Mouse (Mus musculus) MEL (cell line): ENCODE results near the gene Cadm4. TPM values are rescaled to one million over a fixed set of nuclear protein-coding genes. Genes with fewer than 3 reads are reported as not detected.

Source experiments
- DNase-seq: peaks from one replicate; pipeline ENCODE4 v3.0.0; 2011; ENCODE audit warnings: low read depth, low spot score
- H3K27ac ChIP-seq: 2 replicates; pipeline ENCODE4 v1.5.1; 2012; ENCODE audit warnings: low read depth, mild to moderate bottlenecking, control low read depth, low read length, moderate library complexity; ENCODE audit not compliant: control insufficient read depth
- H3K27me3 ChIP-seq, 2 experiments: fragments of 150-350 bp in 1 of 2; sonication (generic) in 1 of 2; 2 replicates each; pipeline ENCODE4 v1.6.1; 2012; ENCODE audit warnings: low read length in 2 of 2, mild to moderate bottlenecking in 2 of 2, improper control_type of control experiment in 1 of 2, moderate library complexity in 1 of 2; ENCODE audit not compliant: insufficient read depth in 2 of 2, control insufficient read depth in 1 of 2
- H3K36me3 ChIP-seq, 2 experiments: 2 replicates each; pipeline ENCODE4 v1.6.1; 2012 to 2014; ENCODE audit warnings: low read length in 2 of 2, improper control_type of control experiment in 1 of 2, inconsistent platforms in 1 of 2, mild to moderate bottlenecking in 1 of 2; ENCODE audit not compliant: insufficient read depth in 2 of 2, control insufficient read depth in 1 of 2
- H3K4me1 ChIP-seq, 2 experiments: fragments of 150-350 bp in 1 of 2; sonication (generic) in 1 of 2; 2 replicates each; pipeline ENCODE4 v1.6.1; 2012; ENCODE audit warnings: low read length in 2 of 2, improper control_type of control experiment in 1 of 2, mild to moderate bottlenecking in 1 of 2; ENCODE audit not compliant: insufficient read depth in 2 of 2, control insufficient read depth in 1 of 2
- H3K4me3 ChIP-seq, 2 experiments: fragments of 150-350 bp in 1 of 2; sonication (generic) in 1 of 2; 2 replicates each; pipeline ENCODE4 v1.5.1; 2012; ENCODE audit warnings: low read depth in 2 of 2, low read length in 2 of 2, mild to moderate bottlenecking in 2 of 2, moderate library complexity in 2 of 2, control low read depth in 1 of 2, improper control_type of control experiment in 1 of 2; ENCODE audit not compliant: control insufficient read depth in 1 of 2, insufficient read depth in 1 of 2
- H3K79me2 ChIP-seq: 2 replicates; pipeline ENCODE4 v1.6.1; 2012; ENCODE audit warnings: mild to moderate bottlenecking, low read length, moderate library complexity; ENCODE audit not compliant: control insufficient read depth, poor library complexity, insufficient read depth
- H3K9ac ChIP-seq: 2 replicates; pipeline ENCODE4 v1.6.1; 2012; ENCODE audit warnings: low read depth, mild to moderate bottlenecking, control low read depth, low read length, moderate library complexity; ENCODE audit not compliant: control insufficient read depth, poor library complexity, severe bottlenecking
- H3K9me3 ChIP-seq: fragments of 150-350 bp; sonication (generic); replicated peaks from 2 replicates; pipeline ENCODE4 v1.6.1; 2012; ENCODE audit warnings: mild to moderate bottlenecking, low read length, improper control_type of control experiment, moderate library complexity; ENCODE audit not compliant: insufficient read depth
- BHLHE40 ChIP-seq: IDR thresholded peaks from 2 replicates; pipeline ENCODE4 v1.6.1; 2012; ENCODE audit warnings: low read depth, mild to moderate bottlenecking, inconsistent platforms, low read length, improper control_type of control experiment, borderline replicate concordance
- CHD1 ChIP-seq: IDR thresholded peaks from 2 replicates; pipeline ENCODE4 v1.6.1; 2012; ENCODE audit warnings: low read depth, mild to moderate bottlenecking, inconsistent platforms, low read length, improper control_type of control experiment
- CHD2 ChIP-seq: IDR thresholded peaks from 2 replicates; pipeline ENCODE4 v1.6.1; 2011; ENCODE audit warnings: low read length, improper control_type of control experiment
- CTCF ChIP-seq, 3 experiments: IDR thresholded peaks in 2 of 3; conservative IDR thresholded peaks in 1 of 3; 2 replicates each; pipeline ENCODE4 v1.5.1; 2011 to 2012; ENCODE audit warnings: low read length in 3 of 3, low read depth in 2 of 3, mild to moderate bottlenecking in 2 of 3, improper control_type of control experiment in 1 of 3, inconsistent platforms in 1 of 3, mixed read lengths in 1 of 3, moderate library complexity in 1 of 3; ENCODE audit not compliant: control insufficient read depth in 1 of 3, insufficient read depth in 1 of 3, poor library complexity in 1 of 3, severe bottlenecking in 1 of 3
- E2F4 ChIP-seq: IDR thresholded peaks from 2 replicates; pipeline ENCODE4 v1.6.1; 2011; ENCODE audit warnings: low read depth, low read length, improper control_type of control experiment, borderline replicate concordance
- ELF1 ChIP-seq: IDR thresholded peaks from 2 replicates; pipeline ENCODE4 v1.6.1; 2014; ENCODE audit warnings: low read depth, mild to moderate bottlenecking, inconsistent platforms, low read length, improper control_type of control experiment, moderate library complexity
- ETS1 ChIP-seq: IDR thresholded peaks from 2 replicates; pipeline ENCODE4 v1.6.1; 2012; ENCODE audit warnings: low read depth, mild to moderate bottlenecking, inconsistent platforms, low read length, improper control_type of control experiment, moderate library complexity
- GATA1 ChIP-seq: IDR thresholded peaks from 2 replicates; pipeline ENCODE4 v1.6.1; 2011; ENCODE audit warnings: low read depth, low read length, improper control_type of control experiment
- HCFC1 ChIP-seq: IDR thresholded peaks from 2 replicates; pipeline ENCODE4 v1.6.1; 2012; ENCODE audit warnings: low read depth, mild to moderate bottlenecking, inconsistent platforms, low read length, improper control_type of control experiment, moderate library complexity
- JUND ChIP-seq: IDR thresholded peaks from 2 replicates; pipeline ENCODE4 v1.6.1; 2011; ENCODE audit warnings: low read depth, mild to moderate bottlenecking, improper control_type of control experiment, low read length
- KAT2A ChIP-seq: conservative IDR thresholded peaks from 2 replicates; pipeline ENCODE4 v1.6.1; 2012; ENCODE audit warnings: low read depth, low read length, improper control_type of control experiment, inconsistent platforms
- MAX ChIP-seq: IDR thresholded peaks from 2 replicates; pipeline ENCODE4 v1.6.1; 2011; ENCODE audit warnings: low read length, improper control_type of control experiment
- MAZ ChIP-seq: IDR thresholded peaks from 2 replicates; pipeline ENCODE4 v1.6.1; 2012; ENCODE audit warnings: low read depth, mild to moderate bottlenecking, inconsistent platforms, low read length, improper control_type of control experiment
- MXI1 ChIP-seq: IDR thresholded peaks from 2 replicates; pipeline ENCODE4 v1.6.1; 2011; ENCODE audit warnings: mild to moderate bottlenecking, low read depth, low read length, improper control_type of control experiment
- MYB ChIP-seq: IDR thresholded peaks from 2 replicates; pipeline ENCODE4 v1.6.1; 2011; ENCODE audit warnings: mild to moderate bottlenecking, low read depth, low read length, improper control_type of control experiment
- MYC ChIP-seq: IDR thresholded peaks from 2 replicates; pipeline ENCODE4 v1.6.1; 2011; ENCODE audit warnings: low read depth, mild to moderate bottlenecking, low read length, improper control_type of control experiment, moderate library complexity
- NELFE ChIP-seq: IDR thresholded peaks from 2 replicates; pipeline ENCODE4 v1.6.1; 2011; ENCODE audit warnings: low read depth, low read length, improper control_type of control experiment
- NRF1 ChIP-seq: IDR thresholded peaks from 2 replicates; pipeline ENCODE4 v1.6.1; 2014; ENCODE audit warnings: low read depth, mild to moderate bottlenecking, inconsistent platforms, low read length, improper control_type of control experiment, moderate library complexity; ENCODE audit not compliant: poor library complexity, insufficient read depth, severe bottlenecking
- POLR2A ChIP-seq, 2 experiments: IDR thresholded peaks; 2 replicates each; pipeline ENCODE4 v1.6.1; 2011 to 2012; ENCODE audit warnings: low read length in 2 of 2, mild to moderate bottlenecking in 2 of 2, control low read depth in 1 of 2, improper control_type of control experiment in 1 of 2, low read depth in 1 of 2, moderate library complexity in 1 of 2; ENCODE audit not compliant: control insufficient read depth in 1 of 2, insufficient read depth in 1 of 2, poor library complexity in 1 of 2
- POLR2AphosphoS2 ChIP-seq: IDR thresholded peaks from 2 replicates; pipeline ENCODE4 v1.6.1; 2011; ENCODE audit warnings: low read length, improper control_type of control experiment
- RCOR1 ChIP-seq: IDR thresholded peaks from 2 replicates; pipeline ENCODE4 v1.6.1; 2012; ENCODE audit warnings: low read depth, mild to moderate bottlenecking, inconsistent platforms, low read length, improper control_type of control experiment
- SIN3A ChIP-seq: IDR thresholded peaks from 2 replicates; pipeline ENCODE4 v1.6.1; 2012; ENCODE audit warnings: low read length, improper control_type of control experiment, inconsistent platforms
- TAL1 ChIP-seq: IDR thresholded peaks from 2 replicates; pipeline ENCODE4 v1.6.1; 2012; ENCODE audit warnings: mild to moderate bottlenecking, inconsistent platforms, low read length, moderate library complexity, mixed read lengths
- TCF12 ChIP-seq: IDR thresholded peaks from 2 replicates; pipeline ENCODE4 v1.6.1; 2014; ENCODE audit warnings: low read depth, mild to moderate bottlenecking, inconsistent platforms, low read length, improper control_type of control experiment, moderate library complexity
- UBTF ChIP-seq: IDR thresholded peaks from 2 replicates; pipeline ENCODE4 v1.6.1; 2012; ENCODE audit warnings: low read depth, mild to moderate bottlenecking, inconsistent platforms, low read length, improper control_type of control experiment, moderate library complexity, borderline replicate concordance; ENCODE audit not compliant: insufficient read depth
- USF1 ChIP-seq: IDR thresholded peaks from 2 replicates; pipeline ENCODE4 v1.6.1; 2014; ENCODE audit warnings: low read depth, mild to moderate bottlenecking, inconsistent platforms, low read length, improper control_type of control experiment, moderate library complexity
- ZMIZ1 ChIP-seq: IDR thresholded peaks from 2 replicates; pipeline ENCODE4 v1.6.1; 2012; ENCODE audit warnings: low read depth, mild to moderate bottlenecking, inconsistent platforms, low read length, improper control_type of control experiment, moderate library complexity
- ZNF384 ChIP-seq: IDR thresholded peaks from 2 replicates; pipeline ENCODE4 v1.6.1; 2012; ENCODE audit warnings: low read depth, mild to moderate bottlenecking, inconsistent platforms, low read length, improper control_type of control experiment
- polyA plus RNA-seq, 2 experiments: library from polyadenylated mRNA; stranded (reverse) in 1 of 2; unstranded in 1 of 2; fragments of >175 nt in 1 of 2; fragments of >200 nt in 1 of 2; gene quantifications; 2 replicates each; pipeline versions ENCODE4 v1.2.1 to v1.2.4; 2012; ENCODE audit warnings: low replicate concordance in 2 of 2, low read depth in 1 of 2; ENCODE audit not compliant: insufficient read length in 2 of 2, insufficient read depth in 1 of 2, missing spikeins in 1 of 2
- total RNA-seq: library from RNA; depleted of rRNA; stranded (reverse); fragments of 300-350 nt; gene quantifications from 2 replicates; pipeline ENCODE4 v1.2.3, GENCODE M21; 2012

Gene Cadm4
- total and polyA plus RNA-seq, 3 experiments, result 0.12 to 0.38 TPM; not detected in 1

- TF ChIP-seq CHD2, result no peak
- peak; percentile 76 for TF ChIP-seq MXI1
- TF ChIP-seq ZNF384, result peak; percentile 43; the same call in 1 of the 2 replicates
- peak; percentile 40; the same call in 1 of the 2 replicates for TF ChIP-seq SIN3A
- TF ChIP-seq NRF1, result no peak
- TF ChIP-seq MAX, result peak; percentile 77; the same call in 1 of the 2 replicates
- Histone ChIP-seq H3K4me3 (peak overlapping the region; percentile 74 to 86), H3K36me3 (peaks cover 0 to 5% of the 10 kb centered on the region in 2 experiments; a peak in 1 of 4 replicates), H3K4me1 (peaks cover 2 to 7% of the 10 kb centered on the region in 2 experiments; a peak in 3 of 4 replicates), H3K9ac (peak overlapping the region; percentile 80), H3K27me3 (no peaks in the 10 kb centered on the region), H3K79me2 (peaks cover 11% of the 10 kb centered on the region), H3K27ac (peak overlapping the region; percentile 72; the same call in 1 of the 2 replicates), H3K9me3 (no peaks in the 10 kb centered on the region)
- DNase-seq, result no peak
Observed at GRCm38 (mm10) chr7:24506476-24506837, 24.6 kb downstream of the Cadm4 start.

GRCm38 (mm10) chr7:24506838-24507725 is 25.3 kb downstream of the Cadm4 start, which contains the start of gene Zfp428:
Gene Zfp428 (plus strand): TSS chr7:24507006.
- Histone ChIP-seq H3K9me3 (no peaks in the 10 kb centered on the region), H3K27me3 (no peaks in the 10 kb centered on the region)
- no peak for TF ChIP-seq ELF1
- TF ChIP-seq MYB, result no peak
- 0 out of 6 replicates have a peak, but pooled peaks of 1 of the 3 experiments have one; percentile 0 for TF ChIP-seq CTCF (IDR thresholded peaks at IDR 0.05 in 2 of 3, conservative IDR thresholded peaks at IDR 0.05 in 1 of 3; ENCODE audit: control insufficient read depth in 1 of 3, insufficient read depth in 1 of 3, low read depth in 2 of 3, low read length in 3 of 3, poor library complexity in 1 of 3, severe bottlenecking in 1 of 3)
- TF ChIP-seq MAZ, result peak; percentile 68; the same call in 1 of the 2 replicates
- peak; percentile 63 for TF ChIP-seq NRF1
- peak; percentile 79 for TF ChIP-seq MYC
- TF ChIP-seq POLR2AphosphoS2, result peak; percentile 73; the same call in 1 of the 2 replicates
- TF ChIP-seq SIN3A, result 0 out of 2 replicates have a peak, but pooled peaks have one; percentile 0
- no peak for TF ChIP-seq JUND
- no peak for TF ChIP-seq UBTF
- no peak for TF ChIP-seq E2F4
- TF ChIP-seq USF1, result peak; percentile 38; the same call in 1 of the 2 replicates
- peak; percentile 70 for TF ChIP-seq TCF12
- peak; percentile 89 for TF ChIP-seq NELFE
- peak; percentile 89 for TF ChIP-seq ZMIZ1
- 0 out of 2 replicates have a peak, but pooled peaks have one; percentile 15 for TF ChIP-seq RCOR1
- peak; percentile 97 for TF ChIP-seq ZNF384
- peak; percentile 90 to 93 for TF ChIP-seq POLR2A (IDR thresholded peaks at IDR 0.05; ENCODE audit: control insufficient read depth in 1 of 2, insufficient read depth in 1 of 2, low read depth in 1 of 2, low read length in 2 of 2, poor library complexity in 1 of 2)
- TF ChIP-seq MAX, result peak; percentile 76
- peak; percentile 30; the same call in 1 of the 2 replicates for TF ChIP-seq ETS1
- 0 out of 2 replicates have a peak, but pooled peaks have one; percentile 15 for TF ChIP-seq BHLHE40
- no peak; the same call in 1 of the 2 replicates for TF ChIP-seq KAT2A
- TF ChIP-seq GATA1, result no peak
- no peak for TF ChIP-seq TAL1
- TF ChIP-seq HCFC1, result peak; percentile 81
- peak; percentile 55; the same call in 1 of the 2 replicates for TF ChIP-seq CHD1

More at GRCm38 (mm10) chr7:24506838-24507725, 25.3 kb downstream of the Cadm4 start, which contains the start of gene Zfp428:
- peak within 1 kb of the TSS; percentile 80 for H3K9ac ChIP-seq
- peak within 1 kb of the TSS; percentile 72 for H3K27ac ChIP-seq
- peak within 1 kb of the TSS; percentile 74 to 86 for H3K4me3 ChIP-seq
- peak; percentile 81 for DNase-seq
- peaks cover 2 to 13% of the 10 kb centered on the region in 2 experiments; a peak in 3 of 4 replicates for H3K4me1 ChIP-seq
- peaks cover 11% of the 10 kb centered on the region for H3K79me2 ChIP-seq
- H3K36me3 ChIP-seq, result peaks cover 0 to 9% of the 10 kb centered on the region in 2 experiments; a peak in 2 of 4 replicates
